Mouse (Mus musculus): ENCODE data around the gene Mcu.

Gene Mcu
- long read RNA-seq, experiment 1, partial matches to known transcripts: 0 of 4 reads
- long read RNA-seq, experiment 1, other reads (novel, unspliced or antisense): 2 of 4 reads
- long read RNA-seq, experiment 2: 0 reads

- intact Hi-C loops (cut with DNase I): loop anchor here (10.0 kb wide), 2 partner anchors 72 to 188 kb away; no protein-coding TSS in a partner anchor
Measured at GRCm38 (mm10) chr10:59616522-59616921, at the start of gene Mcu. Gene Mcu (minus strand): TSS chr10:59616692.

- intact Hi-C loops (cut with DNase I): no loop called here
Measured at GRCm38 (mm10) chr10:59665503-59666291, 49.2 kb upstream of the Mcu start.

DNA sequence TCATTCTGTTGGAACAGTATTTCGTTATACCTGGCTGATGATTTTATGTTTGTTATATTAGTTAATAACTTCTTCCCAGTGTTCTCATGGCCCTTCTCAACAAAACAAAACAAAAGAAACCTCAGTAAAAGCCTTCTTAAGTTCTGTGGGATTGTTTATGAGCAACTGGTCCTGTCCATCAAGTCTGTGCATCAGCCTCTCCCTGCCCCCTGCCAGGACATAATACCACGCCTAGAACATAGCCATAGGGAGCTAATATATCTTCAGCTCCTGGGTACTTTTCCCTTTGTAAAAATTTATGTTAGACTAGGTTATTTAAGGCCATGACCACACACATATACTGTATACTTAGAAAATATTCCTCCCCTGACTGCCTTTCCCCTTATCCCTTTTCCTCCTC lies 48.3 kb upstream of the Mcu start:
- intact Hi-C loops (cut with DNase I): no loop called here

DNA sequence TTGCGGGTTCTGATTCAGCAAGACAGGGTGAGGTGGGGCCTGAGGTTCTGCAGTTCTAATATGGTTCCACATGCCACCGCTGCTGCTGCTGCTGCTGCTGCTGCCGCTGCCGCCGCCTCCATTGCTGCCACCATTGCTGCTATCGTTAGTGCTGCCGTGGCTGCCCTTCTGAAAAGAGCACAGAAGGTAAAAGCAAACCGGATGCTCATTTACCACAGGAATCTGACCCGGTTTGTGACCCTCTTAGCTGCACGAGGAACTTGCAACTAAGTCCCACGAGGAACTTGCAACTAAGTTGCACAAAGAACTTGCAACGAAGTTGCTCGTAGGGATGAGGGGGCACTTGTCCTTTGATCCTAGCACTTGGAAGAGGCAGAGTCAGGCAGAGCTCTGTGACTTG lies 40.3 kb upstream of the Mcu start:
- intact Hi-C loops (cut with DNase I): no loop called here

DNA sequence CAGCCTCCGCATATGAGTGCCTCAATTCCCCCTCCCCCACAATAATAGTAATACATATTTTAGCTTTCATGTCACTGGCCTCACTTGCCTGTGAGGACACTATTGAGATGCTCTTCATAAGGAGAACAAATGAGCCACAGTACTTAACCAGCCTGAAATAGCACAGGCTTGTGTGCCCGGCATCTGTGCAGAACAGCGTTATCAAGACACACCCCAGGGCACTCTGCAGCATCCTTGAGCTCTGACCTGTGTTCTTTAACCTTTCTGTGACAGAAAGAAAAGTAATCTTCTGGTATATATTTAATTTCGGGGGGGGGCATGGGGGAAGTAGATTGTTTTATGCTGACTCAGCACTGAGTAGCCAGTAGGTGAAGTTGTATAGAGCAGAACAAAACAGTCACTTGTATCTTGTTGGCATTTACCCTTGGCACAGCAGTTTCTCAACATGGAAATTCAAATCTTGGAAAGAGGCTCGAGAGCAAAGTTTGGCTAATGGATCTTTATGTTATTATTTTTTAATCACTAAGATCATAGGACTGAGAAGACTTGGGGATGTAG lies 30.4 kb upstream of the Mcu start:
- intact Hi-C loops (cut with DNase I): no loop called here

GRCm38 (mm10) chr10:59645153-59645552 lies 28.7 kb upstream of the Mcu start:
- intact Hi-C loops (cut with DNase I): no loop called here

- intact Hi-C loops (cut with DNase I): no loop called here
Measured at GRCm38 (mm10) chr10:59644710-59645109, 28.2 kb upstream of the Mcu start.

DNA sequence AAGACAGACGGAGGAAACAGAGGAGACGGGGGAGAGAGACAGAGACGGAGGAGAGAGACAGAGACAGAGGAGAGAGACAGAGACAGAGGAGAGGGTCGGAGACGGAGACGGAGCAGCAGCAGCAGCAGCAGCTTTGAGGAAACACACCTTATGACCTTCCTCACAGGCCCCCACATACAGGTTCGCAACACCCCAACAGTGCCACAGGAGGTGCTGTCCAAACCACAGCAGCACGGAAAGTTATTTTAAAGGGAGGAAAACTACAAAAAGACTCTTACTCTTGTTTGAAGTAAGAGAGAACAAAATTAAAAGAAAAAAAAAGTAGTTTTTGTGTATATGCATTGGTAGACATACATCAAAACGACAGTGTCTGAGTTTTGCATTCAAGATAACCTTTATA lies 27.2 kb upstream of the Mcu start:
- intact Hi-C loops (cut with DNase I): no loop called here

DNA sequence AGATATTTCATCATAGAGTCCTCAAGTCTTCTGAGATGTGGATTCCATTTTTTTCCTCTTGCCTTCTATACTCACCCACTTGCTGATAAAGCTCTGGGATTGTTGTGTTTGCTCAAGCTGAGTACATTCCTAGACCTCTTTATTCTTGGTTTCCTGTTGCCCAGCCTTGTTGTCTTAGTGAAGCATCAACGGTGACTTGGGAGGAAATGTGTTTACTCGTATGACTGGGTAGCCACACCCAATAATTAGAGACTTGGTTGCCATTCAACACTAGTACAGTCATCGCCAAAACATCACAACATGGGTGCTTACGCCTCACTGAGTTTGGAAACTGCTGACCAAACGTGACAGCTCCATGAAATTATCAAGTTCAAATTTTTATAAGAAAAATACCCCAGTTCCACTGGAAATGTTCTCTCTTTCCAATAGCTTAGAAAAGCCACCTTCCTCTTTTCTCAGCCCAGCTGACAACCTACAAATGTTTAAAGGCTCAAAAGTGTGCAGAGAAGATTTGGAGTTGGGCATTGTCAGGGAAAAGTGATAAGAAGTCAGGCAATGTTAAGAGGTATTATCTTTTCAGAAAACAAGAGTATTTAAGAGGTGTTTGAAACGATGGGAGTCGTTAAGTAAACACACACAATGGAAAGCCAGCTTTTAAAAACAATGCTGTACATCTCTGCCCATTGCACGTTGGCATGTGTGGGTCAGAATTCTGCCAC lies 26.3 kb upstream of the Mcu start:
- intact Hi-C loops (cut with DNase I): no loop called here

GRCm38 (mm10) chr10:59638576-59638975 lies 22.1 kb upstream of the Mcu start:
- intact Hi-C loops (cut with DNase I): no loop called here

DNA sequence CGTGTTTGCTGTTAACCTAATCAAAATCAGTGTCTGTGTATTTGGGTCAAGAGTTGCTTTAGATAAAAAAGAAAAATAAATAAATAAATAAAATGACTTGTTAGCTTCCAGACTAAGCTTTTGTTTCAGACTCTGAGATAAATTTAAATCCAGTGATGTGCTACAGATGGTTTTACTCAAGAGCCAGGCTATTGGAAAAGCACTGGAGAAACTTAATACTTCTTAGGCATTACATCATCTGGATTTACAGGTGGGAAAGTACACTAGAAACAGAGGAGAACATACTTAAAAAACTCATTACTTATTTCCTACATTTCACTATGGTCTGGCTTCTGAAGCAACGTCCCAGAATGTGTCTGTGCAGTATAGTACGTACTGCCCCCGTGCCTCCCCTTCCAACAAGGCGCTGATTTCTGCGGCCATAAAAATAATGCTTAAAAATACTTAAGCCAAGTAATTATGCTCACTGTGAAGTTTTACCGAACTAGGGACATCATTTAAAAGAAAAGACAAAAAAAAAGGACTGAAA lies 21.2 kb upstream of the Mcu start:
- intact Hi-C loops (cut with DNase I): no loop called here

DNA sequence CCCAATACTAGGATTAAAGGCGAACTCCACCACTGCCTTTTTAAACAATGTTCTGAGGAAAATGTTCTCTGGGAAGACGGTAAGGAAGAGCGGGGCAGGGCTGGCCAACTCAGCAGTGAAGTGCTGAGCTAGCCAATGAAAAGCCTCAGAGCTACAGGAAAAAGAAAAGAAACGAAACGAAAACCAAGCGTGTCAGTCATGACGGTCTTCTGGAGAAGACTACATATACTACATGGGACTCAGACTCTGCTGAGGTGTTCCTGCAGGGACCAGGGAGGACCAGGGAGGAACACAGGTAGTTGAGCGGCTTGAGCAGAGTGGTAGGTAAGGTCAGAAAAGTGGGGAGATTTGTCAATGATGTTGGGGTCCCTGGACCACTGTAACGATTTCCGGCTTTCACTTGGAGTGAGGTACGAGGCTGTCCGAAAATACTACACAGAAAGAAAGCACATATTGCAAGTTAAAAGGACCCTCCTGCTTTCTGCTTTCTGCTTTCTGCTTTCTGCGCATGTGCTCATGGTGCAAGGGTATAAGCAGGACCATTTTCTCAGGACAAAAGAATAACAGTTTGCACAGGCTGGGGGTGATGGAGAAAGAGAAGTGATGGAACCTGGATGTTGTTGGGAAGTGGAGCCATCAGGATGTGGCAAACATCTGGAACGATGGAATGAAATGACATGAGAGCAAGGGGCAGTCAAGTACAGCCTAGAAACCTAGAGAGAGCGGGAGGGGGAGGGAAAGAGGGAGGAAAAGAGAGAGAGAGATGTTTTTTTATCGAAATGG lies 20.4 kb upstream of the Mcu start:
- intact Hi-C loops (cut with DNase I): no loop called here

- intact Hi-C loops (cut with DNase I): no loop called here
Measured at GRCm38 (mm10) chr10:59636048-59636447, 19.6 kb upstream of the Mcu start.

DNA sequence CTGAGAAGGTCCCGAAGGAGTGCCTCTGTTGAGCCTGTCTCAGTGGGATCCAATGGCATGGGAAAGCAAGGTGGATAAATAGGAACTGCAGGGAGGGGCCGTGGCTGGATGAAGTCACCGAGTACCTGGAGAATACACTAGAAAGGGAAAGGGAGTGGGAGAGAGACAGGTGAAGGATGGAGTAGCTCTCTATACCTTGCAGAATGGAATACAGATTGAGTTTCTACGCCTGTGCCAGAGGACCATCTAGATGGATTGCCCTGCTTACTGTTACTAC lies 13.0 kb upstream of the Mcu start:
- intact Hi-C loops (cut with DNase I): loop anchor here (10.0 kb wide), 1 partner anchor 235 kb away; no protein-coding TSS in a partner anchor

DNA sequence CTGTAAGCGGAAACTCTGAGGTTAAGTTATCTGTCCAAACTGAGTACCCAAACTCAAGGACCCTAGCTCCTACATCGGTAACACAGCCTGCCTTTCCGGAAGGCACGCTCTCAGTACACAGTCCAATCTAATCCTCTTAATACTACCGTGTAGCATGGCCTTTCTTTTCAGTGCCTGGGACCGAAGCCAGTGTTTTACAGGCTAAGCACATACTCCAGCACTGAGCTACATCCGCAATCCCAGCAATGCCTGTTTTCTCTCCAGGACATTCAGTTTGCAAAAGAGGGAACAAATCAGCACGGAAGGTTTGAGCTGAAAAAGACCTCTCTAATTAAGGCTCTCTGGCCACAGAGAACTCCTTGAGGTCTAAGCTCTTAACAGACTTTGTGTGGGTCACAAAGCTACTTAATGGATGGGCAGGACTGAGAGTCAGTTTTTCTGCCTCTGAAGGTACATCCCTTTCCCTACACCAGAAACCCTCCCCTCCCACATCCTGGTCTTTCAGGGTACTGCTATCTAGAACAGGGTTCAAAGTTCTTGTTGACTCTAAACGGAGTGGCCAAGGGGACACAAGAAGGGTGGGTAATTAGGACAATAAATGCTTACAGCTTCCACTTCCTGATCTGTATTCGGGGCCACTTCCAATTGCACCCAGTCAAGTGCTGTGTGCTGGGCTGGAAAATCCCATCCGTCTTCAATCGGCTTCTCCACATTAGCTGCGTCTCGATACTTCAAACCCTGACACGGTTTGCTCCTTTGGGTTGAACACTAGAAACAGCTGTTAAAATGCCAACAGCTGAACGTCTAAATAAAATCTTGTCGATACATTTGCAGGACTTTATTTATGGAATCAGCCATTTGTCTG lies 12.4 kb upstream of the Mcu start:
- intact Hi-C loops (cut with DNase I): loop anchor here (10.0 kb wide), 1 partner anchor 236 kb away; no protein-coding TSS in a partner anchor

GRCm38 (mm10) chr10:59623496-59623895 lies 7.0 kb upstream of the Mcu start:
- intact Hi-C loops (cut with DNase I): loop anchor here (10.0 kb wide), 1 partner anchor 241 kb away; no protein-coding TSS in a partner anchor

- intact Hi-C loops (cut with DNase I): loop anchor here (10.0 kb wide), 1 partner anchor 243 kb away; no protein-coding TSS in a partner anchor
Measured at GRCm38 (mm10) chr10:59621355-59621754, 4.9 kb upstream of the Mcu start.

GRCm38 (mm10) chr10:59617776-59618175 lies 1.3 kb upstream of the Mcu start:
- intact Hi-C loops (cut with DNase I): loop anchor here (10.0 kb wide), 2 partner anchors 73 to 187 kb away; no protein-coding TSS in a partner anchor

DNA sequence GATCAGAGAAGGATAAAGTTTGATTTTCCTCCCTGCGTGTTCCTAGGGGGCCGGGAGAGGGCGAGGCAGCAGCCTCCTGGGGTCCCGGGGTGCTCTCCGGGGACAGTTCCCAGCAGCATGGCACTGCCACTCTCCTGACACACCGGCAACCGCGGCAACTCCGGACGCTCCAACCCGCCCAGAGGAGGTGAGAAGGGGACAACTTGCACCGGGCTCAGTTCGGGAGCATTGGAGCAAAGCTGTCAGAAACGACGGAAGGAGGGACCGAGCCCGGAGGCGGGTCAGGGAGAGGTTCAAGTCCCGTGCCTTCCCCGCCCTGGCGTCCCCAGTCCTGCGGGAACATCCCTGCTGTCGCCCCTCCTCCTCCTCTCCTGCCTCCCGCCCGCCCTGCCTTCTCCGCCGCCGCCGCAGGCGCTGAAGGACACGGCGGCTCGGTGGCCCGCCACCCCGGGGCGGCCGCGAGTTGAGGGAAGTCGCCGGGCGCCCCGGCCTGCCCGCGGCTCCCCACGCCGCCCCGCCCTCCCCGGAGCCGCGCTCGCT lies 441 bp downstream of the Mcu start, which contains the start of gene Gm10322:
Gene Gm10322, plus strand, starts transcription at position 83 of the 540 bp plus-strand sequence.
- intact Hi-C loops (cut with DNase I): loop anchor here (10.0 kb wide), 2 partner anchors 71 to 189 kb away; no protein-coding TSS in a partner anchor
